Mouse (Mus musculus) embryonic facial prominence, embryonic 11.5 days (tissue): Measurements from ENCODE around the gene Taf5l. TPM values are rescaled to one million over a fixed set of nuclear protein-coding genes. Genes with fewer than 3 reads are reported as not detected.

Experiments used
- ATAC-seq: fragments of 200-750 bp; cut with Nextera tagmentation; replicated peaks from 2 replicates; pipeline ENCODE4 v1.8.0; 2017; ENCODE audit warnings: low read depth; ENCODE audit not compliant: insufficient number of reproducible peaks, low FRiP score, low TSS enrichment
- DNase-seq: peaks from one replicate; pipeline ENCODE4 v3.0.0-alpha.2; 2015; ENCODE audit warnings: low spot score
- H3K27ac ChIP-seq: fragments of 300-500 bp; sonication (generic); replicated peaks from 2 replicates; pipeline ENCODE4 v1.5.1; 2014; ENCODE audit warnings: mild to moderate bottlenecking, low read depth, low read length, control low read depth
- H3K27me3 ChIP-seq: fragments of 300-500 bp; sonication (generic); 2 replicates; pipeline ENCODE4 v1.6.1; 2014; ENCODE audit warnings: mild to moderate bottlenecking, low read length, moderate library complexity, mixed read lengths; ENCODE audit not compliant: control insufficient read depth, insufficient read depth
- H3K36me3 ChIP-seq: fragments of 300-500 bp; sonication (generic); replicated peaks from 2 replicates; pipeline ENCODE4 v1.6.1; 2014; ENCODE audit warnings: low read depth, mild to moderate bottlenecking, low read length, moderate library complexity, mixed read lengths; ENCODE audit not compliant: control insufficient read depth, insufficient read depth
- H3K4me1 ChIP-seq: fragments of 300-500 bp; sonication (generic); 2 replicates; pipeline ENCODE4 v1.6.1; 2014; ENCODE audit warnings: low read length, mixed read lengths; ENCODE audit not compliant: control insufficient read depth, insufficient read depth
- H3K4me2 ChIP-seq: fragments of 300-500 bp; sonication (generic); 2 replicates; pipeline ENCODE4 v1.6.1; 2014; ENCODE audit warnings: low read depth, mild to moderate bottlenecking, control low read depth, low read length, moderate library complexity
- H3K4me3 ChIP-seq: fragments of 300-500 bp; sonication (generic); 2 replicates; pipeline ENCODE4 v1.5.1; 2014; ENCODE audit warnings: low read depth, low read length, control low read depth
- H3K9ac ChIP-seq: fragments of 300-500 bp; sonication (generic); replicated peaks from 2 replicates; pipeline ENCODE4 v1.6.1; 2014; ENCODE audit warnings: mild to moderate bottlenecking, control low read depth, low read length
- H3K9me3 ChIP-seq: fragments of 300-500 bp; sonication (generic); replicated peaks from 2 replicates; pipeline ENCODE4 v1.6.1; 2016; ENCODE audit warnings: mild to moderate bottlenecking, low read length, inconsistent platforms, mixed read lengths; ENCODE audit not compliant: control insufficient read depth
- WGBS: fragments of 180-500 bp; shearing (Covaris S2); extraction: QIAGEN DNeasy Blood & Tissue Kit; methylation state at CpG from one replicate; pipeline ENCODE4 v1.1.7; 2014; 5-methylcytosine and 5-hydroxymethylcytosine counted together
- polyA plus RNA-seq: library from polyadenylated mRNA; unstranded; fragments of >200 nt; fragmentation: Nextera tagmentation; extraction: Ambion mirVana; gene quantifications from 2 replicates; pipeline ENCODE4 v1.2.1, GENCODE M21; 2014

Taf5l gene
- polyA plus RNA-seq, 1 experiment from 2014 or later = 45.1 TPM

DNA sequence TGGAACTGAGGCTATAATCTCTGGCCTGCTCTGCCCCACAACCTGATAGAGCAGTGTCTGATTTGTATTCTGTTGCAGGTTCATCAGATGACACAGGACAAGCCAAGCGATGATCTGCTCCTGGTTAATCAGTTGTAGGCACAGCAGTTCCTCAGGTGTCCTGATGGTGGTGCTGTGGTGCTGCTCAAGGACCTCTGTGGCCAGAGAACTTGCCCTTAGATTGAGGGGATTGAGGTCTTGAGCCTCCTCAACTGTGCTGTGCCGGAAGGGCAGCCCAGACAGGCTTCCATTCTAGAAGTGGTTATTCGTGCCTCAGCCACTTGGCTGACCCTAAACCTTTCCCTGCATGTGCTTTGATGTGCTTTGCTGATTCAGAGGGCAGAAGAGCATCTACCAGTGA, 30.9 kb upstream of the Taf5l start:
- H3K9ac ChIP-seq = no peak overlapping the region
- DNase-seq (peak; percentile 77), ATAC-seq (0 out of 2 replicates have a peak, but pooled peaks have one; percentile 67)
- H3K4me1 ChIP-seq = no peaks in the 10 kb centered on the region
- H3K36me3 ChIP-seq = no peaks in the 10 kb centered on the region
- H3K9me3 ChIP-seq = no peaks in the 10 kb centered on the region
- WGBS = 23% methylated on average over 3 of the region's 3 CpGs
- H3K27ac ChIP-seq = no peak overlapping the region
- no peaks in the 10 kb centered on the region for H3K27me3 ChIP-seq
- no peak overlapping the region for H3K4me3 ChIP-seq
- H3K4me2 ChIP-seq = no peak overlapping the region

DNA sequence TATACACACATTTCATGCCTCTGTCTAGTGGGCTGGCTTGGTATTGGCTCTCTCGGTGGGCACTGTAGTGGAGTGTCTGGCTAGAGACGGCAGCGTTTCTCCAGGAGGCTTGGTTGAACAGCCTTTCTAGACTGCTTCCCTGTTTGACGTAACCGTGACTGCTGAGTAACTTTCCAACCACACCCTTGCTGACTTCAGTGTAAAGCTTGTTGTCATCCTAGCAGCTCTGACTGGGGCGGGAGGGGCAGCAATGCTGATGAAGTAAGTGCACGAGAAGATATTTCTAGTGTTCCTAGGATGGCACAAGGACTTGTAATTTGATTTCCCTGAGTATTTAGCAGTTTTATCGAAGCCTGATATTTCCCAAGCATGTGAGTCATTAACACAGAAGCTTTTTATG, 24.7 kb upstream of the Taf5l start:
- Histone ChIP-seq H3K27me3 (no peaks in the 10 kb centered on the region), H3K36me3 (no peaks in the 10 kb centered on the region), H3K27ac (no peak overlapping the region), H3K4me3 (no peak overlapping the region), H3K4me1 (no peaks in the 10 kb centered on the region), H3K9me3 (no peaks in the 10 kb centered on the region), H3K4me2 (no peak overlapping the region), H3K9ac (no peak overlapping the region)
- DNase-seq (no peak), ATAC-seq (no peak)
- 93% methylated on average over 8 of the region's 8 CpGs for WGBS

DNA sequence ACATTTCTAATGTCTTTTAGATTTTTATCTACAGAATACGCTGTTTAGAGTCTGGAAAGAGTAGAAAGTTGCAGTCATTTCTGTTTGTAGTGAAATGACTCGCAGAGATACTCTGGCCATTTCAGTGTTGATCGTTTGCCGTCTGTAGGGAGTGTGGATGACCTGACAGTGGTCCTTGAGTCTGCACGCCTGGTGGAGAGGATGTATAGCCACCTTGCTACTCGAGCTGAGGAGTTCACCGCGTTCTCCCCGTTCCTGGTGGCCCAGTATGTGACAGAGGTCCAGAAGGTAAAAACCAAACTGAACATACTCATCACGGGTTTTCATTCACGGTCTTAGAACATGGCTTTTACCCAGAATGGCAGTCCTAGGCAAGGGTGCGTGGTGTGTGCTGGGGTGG, 23.7 kb upstream of the Taf5l start:
- Histone ChIP-seq H3K4me3 (no peak overlapping the region), H3K36me3 (no peaks in the 10 kb centered on the region), H3K9me3 (no peaks in the 10 kb centered on the region), H3K27me3 (no peaks in the 10 kb centered on the region), H3K9ac (no peak overlapping the region), H3K27ac (no peak overlapping the region), H3K4me2 (no peak overlapping the region), H3K4me1 (no peaks in the 10 kb centered on the region)
- 95% methylated on average over 12 of the region's 12 CpGs for WGBS
- no peak for DNase-seq
- ATAC-seq = no peak

- WGBS = 97% methylated on average over 5 of the region's 5 CpGs
Measured at GRCm38 (mm10) chr8:124044421-124044820, 23.2 kb upstream of the Taf5l start.

GRCm38 (mm10) chr8:124042201-124042600, 21.0 kb upstream of the Taf5l start:
- H3K4me2 ChIP-seq = no peak overlapping the region
- no peaks in the 10 kb centered on the region for H3K9me3 ChIP-seq
- ATAC-seq (no peak), DNase-seq (no peak)
- H3K4me3 ChIP-seq = no peak overlapping the region
- peaks cover 3% of the 10 kb centered on the region; the same call in 1 of the 2 replicates for H3K36me3 ChIP-seq
- H3K9ac ChIP-seq = no peak overlapping the region
- no peak overlapping the region for H3K27ac ChIP-seq
- H3K27me3 ChIP-seq = no peaks in the 10 kb centered on the region
- 67% methylated on average over 1 of the region's 1 CpGs for WGBS
- no peaks in the 10 kb centered on the region for H3K4me1 ChIP-seq

More at GRCm38 (mm10) chr8:124044421-124044820, 23.2 kb upstream of the Taf5l start:
- H3K27me3 ChIP-seq = no peaks in the 10 kb centered on the region
- H3K4me3 ChIP-seq = no peak overlapping the region
- ATAC-seq (no peak), DNase-seq (no peak)
- H3K9ac ChIP-seq = no peak overlapping the region
- no peak overlapping the region for H3K27ac ChIP-seq
- no peaks in the 10 kb centered on the region for H3K4me1 ChIP-seq
- no peak overlapping the region for H3K4me2 ChIP-seq
- no peaks in the 10 kb centered on the region for H3K36me3 ChIP-seq
- no peaks in the 10 kb centered on the region for H3K9me3 ChIP-seq

DNA sequence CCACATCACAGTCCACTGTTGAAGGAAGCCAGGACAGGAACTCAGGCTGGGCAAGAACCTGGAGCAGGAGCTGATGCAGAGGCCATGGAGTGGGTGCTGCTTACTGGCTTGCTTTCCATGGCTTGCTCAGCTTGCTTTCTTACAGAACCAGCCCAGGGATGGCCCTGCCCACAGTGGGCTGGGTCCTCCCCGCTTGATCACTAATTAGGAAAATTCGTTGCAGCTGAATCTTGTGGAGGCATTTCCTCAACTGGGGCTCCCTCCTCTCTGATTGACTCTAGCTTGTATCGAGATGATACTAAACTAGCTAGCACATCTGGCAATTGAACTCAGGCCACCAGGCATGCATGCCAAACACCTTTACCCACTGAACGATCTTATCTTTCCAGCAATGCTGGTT, 18.2 kb upstream of the Taf5l start:
- no peak overlapping the region for H3K4me2 ChIP-seq

DNA sequence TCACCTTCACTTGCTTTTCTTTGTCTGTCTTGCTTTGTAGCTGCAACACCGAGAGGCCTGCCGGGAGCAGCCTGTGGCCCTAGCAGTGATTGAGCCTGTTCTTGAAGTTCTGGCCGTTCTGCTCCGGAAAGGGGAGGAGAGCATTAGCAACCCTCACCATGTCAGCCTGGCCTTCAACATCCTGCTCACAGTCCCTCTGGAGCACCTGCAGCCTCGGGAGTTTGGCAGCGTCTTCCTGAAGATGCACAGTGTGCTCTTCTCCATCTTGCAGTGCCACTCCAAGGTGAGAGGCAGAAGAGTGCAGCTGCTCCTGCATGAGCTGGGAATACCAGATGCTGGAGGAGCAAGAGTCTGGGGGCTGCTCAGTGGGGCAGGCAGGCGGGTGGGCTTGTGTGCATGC, 16.9 kb upstream of the Taf5l start:
- no peaks in the 10 kb centered on the region for H3K9me3 ChIP-seq
- H3K9ac ChIP-seq = no peak overlapping the region
- H3K4me3 ChIP-seq = no peak overlapping the region
- peaks cover 3% of the 10 kb centered on the region; the same call in 1 of the 2 replicates for H3K36me3 ChIP-seq
- no peaks in the 10 kb centered on the region for H3K27me3 ChIP-seq
- H3K27ac ChIP-seq = no peak overlapping the region
- H3K4me1 ChIP-seq = no peaks in the 10 kb centered on the region
- ATAC-seq = no peak
- no peak overlapping the region for H3K4me2 ChIP-seq
- no peak for DNase-seq
- WGBS = 90% methylated on average over 7 of the region's 7 CpGs

More for the DNA sequence above, 18.2 kb upstream of the Taf5l start:
- no peak overlapping the region for H3K4me3 ChIP-seq
- no peaks in the 10 kb centered on the region for H3K9me3 ChIP-seq
- H3K27me3 ChIP-seq = no peaks in the 10 kb centered on the region
- ATAC-seq = no peak
- H3K27ac ChIP-seq = no peak overlapping the region
- peak; percentile 52 for DNase-seq
- WGBS = 40% methylated on average over 4 of the region's 4 CpGs
- no peak overlapping the region for H3K9ac ChIP-seq
- H3K36me3 ChIP-seq = peaks cover 3% of the 10 kb centered on the region; the same call in 1 of the 2 replicates
- H3K4me1 ChIP-seq = no peaks in the 10 kb centered on the region

GRCm38 (mm10) chr8:124033400-124033799, 12.2 kb upstream of the Taf5l start:
- no peak overlapping the region for H3K9ac ChIP-seq
- WGBS = 65% methylated on average over 5 of the region's 5 CpGs
- peaks cover 19% of the 10 kb centered on the region for H3K36me3 ChIP-seq
- DNase-seq (no peak), ATAC-seq (no peak)
- no peaks in the 10 kb centered on the region for H3K4me1 ChIP-seq
- no peak overlapping the region for H3K4me2 ChIP-seq
- no peaks in the 10 kb centered on the region for H3K27me3 ChIP-seq
- no peaks in the 10 kb centered on the region for H3K9me3 ChIP-seq
- no peak overlapping the region for H3K4me3 ChIP-seq
- no peak overlapping the region for H3K27ac ChIP-seq
